Mouse (Mus musculus) spleen, embryonic (tissue): ENCODE measurements at regions not wholly inside any gene's neighbourhood (a gene's known extent, or its start where the extent isn't known, plus 50 kb on each side); places are given as distances from the start of the nearest gene placed in this dataset.

Experiments used
- CTCF ChIA-PET: fragments of 350-600 bp; sonication (Branson Sonifier 250); formaldehyde crosslinking; loops from one replicate; lab custom pipeline; 2022; lab: Charles Lee

- CTCF ChIA-PET = no interaction called here
Measured at GRCm38 (mm10) chr12:59599785-59600184, 380.3 kb upstream of the Fbxo33 start.

GRCm38 (mm10) chr12:59589354-59589753, 369.8 kb upstream of the Fbxo33 start:
- CTCF ChIA-PET = no interaction called here

GRCm38 (mm10) chr12:59582587-59582986, 363.1 kb upstream of the Fbxo33 start:
- CTCF ChIA-PET = no interaction called here

DNA sequence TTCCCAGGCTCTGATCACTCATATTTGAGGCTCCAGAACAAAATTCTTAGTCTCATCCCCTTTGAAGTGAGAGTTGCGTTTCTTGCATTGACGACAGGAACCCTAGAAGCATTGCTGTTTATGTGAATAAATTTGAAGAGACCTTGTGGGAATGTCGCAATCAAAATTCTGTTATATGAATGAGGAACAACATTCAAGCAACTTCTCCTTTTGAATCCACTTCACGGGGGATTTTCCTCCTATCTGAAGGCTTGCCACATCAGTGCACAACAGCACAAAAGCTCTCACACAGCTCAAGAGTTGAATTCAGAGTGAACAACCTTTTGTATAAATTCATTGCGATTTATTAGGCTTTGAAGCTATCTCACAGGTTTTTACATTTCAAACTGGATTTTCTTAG, 360.2 kb upstream of the Fbxo33 start:
- CTCF ChIA-PET = no interaction called here

GRCm38 (mm10) chr12:59563960-59564359, 344.4 kb upstream of the Fbxo33 start:
- CTCF ChIA-PET = no interaction called here

DNA sequence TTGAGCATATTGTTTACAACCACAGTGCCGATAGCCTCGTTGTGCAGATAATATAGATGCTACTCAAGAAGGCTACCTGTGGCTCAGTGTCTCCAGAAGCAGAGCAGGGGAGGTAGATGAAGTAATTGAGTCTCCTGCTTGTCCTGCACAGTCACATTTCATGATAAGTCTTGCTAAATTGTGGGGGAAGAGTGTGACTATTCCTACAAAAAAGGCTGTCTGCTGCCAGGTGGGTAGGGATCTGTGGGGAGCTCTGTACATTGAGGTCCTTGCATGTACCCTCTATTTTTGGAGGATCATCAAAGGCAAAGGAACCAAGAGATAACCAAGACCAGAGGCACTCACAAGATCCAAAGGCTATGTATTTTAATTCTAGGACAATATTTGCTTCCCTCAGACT, 320.3 kb upstream of the Fbxo33 start:
- CTCF ChIA-PET = no interaction called here

- CTCF ChIA-PET = no interaction called here
Measured at GRCm38 (mm10) chr12:59530521-59530920, 311.0 kb upstream of the Fbxo33 start.

DNA sequence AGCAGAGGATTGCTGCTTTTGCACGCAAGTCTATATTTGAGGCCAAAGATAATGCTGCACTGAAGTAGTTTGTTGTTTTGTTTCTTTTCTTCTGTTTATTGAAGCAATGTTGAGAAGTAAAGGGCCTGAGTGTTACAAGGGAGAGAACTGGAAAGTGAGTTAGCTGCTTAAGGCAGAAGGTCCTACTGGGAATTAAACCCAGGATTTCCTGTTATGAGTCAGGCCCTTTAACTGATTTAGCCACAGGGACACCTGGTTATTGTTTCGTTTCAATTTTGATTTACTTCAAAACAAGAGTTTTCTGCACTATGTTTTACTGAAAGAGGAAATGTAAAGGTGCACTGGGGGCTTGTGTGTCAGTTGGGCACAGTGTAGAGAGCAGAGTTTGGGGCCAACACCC, 303.8 kb upstream of the Fbxo33 start:
- CTCF ChIA-PET = no interaction called here

- CTCF ChIA-PET = no interaction called here
Measured at GRCm38 (mm10) chr12:59521946-59522345, 302.4 kb upstream of the Fbxo33 start.

DNA sequence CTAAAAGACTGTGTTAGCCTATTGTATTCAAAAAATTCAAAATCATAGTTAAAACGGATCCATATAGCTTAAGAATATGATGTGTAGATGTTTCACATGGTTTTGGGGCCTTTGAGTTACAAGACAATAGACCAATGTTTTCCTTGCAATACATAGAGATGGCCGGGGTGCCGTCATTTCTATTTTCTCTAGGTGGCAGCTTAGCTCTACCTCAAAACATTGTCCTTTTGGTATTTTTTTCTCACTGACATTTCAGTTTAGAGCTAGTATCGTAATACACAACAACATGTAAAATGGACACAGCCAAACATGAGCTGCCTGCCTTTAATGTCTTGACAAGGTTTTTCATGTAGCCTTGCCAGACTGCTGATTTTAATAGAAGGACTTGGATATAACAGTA, 290.3 kb upstream of the Fbxo33 start:
- CTCF ChIA-PET = no interaction called here

DNA sequence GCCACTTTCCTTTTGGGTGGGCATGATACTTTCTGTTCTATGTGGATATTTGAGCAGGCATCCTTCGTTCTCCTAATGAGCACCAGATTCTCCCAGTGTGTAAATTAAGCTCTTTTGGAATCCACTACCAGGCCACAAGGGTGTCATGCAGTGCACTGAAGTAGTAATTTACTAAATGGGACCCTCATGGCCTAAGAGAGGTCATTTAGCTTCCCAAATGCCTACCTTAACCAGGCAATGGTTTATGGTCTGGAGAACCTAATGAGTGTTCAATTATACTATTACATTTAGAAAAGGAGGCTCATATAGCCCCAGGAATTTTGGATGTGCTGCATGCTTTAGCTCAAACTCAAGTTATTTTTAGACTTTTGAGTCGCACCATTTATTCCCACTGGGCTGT, 289.6 kb upstream of the Fbxo33 start:
- CTCF ChIA-PET = no interaction called here

GRCm38 (mm10) chr12:59507431-59507830, 287.9 kb upstream of the Fbxo33 start:
- CTCF ChIA-PET = no interaction called here

DNA sequence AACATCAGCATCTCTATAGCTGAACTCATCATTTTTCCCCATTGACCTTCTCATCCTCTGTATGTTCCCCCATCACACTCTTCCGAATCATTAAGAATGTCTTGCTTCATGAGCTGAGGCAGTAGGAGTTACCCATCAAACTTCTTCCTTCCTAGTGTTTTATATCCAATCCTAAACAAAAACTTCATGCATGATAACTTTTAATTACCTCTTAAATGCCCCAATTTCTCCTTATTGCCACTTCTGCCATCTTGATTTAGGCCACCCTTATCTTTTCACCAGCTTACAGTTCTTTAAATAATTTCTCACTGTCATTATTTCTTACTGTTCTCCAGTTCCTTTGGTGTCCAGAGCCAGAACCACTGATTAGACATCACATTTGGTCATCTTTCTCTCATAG, 277.9 kb upstream of the Fbxo33 start:
- CTCF ChIA-PET = no interaction called here

DNA sequence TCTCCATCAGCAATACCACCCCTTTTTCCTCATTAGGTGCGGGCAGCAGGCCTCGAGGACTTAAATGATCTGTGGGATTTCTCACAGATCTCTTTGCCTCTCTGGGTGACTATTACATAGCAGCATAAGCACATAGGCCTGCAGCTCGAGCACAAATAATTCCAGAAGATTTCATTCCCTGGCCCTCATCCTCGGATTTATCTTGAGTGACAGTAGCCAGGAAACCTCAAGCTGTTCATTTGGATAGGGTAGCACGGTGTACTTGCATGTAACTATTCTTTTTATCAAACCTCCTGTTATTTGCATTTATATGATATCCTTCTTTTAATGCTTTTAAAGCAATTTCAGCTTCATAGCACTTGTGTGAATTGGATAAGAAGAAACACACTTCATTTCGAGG, 268.5 kb upstream of the Fbxo33 start:
- CTCF ChIA-PET = no interaction called here

GRCm38 (mm10) chr12:59487507-59487906, 268.0 kb upstream of the Fbxo33 start:
- CTCF ChIA-PET = no interaction called here

DNA sequence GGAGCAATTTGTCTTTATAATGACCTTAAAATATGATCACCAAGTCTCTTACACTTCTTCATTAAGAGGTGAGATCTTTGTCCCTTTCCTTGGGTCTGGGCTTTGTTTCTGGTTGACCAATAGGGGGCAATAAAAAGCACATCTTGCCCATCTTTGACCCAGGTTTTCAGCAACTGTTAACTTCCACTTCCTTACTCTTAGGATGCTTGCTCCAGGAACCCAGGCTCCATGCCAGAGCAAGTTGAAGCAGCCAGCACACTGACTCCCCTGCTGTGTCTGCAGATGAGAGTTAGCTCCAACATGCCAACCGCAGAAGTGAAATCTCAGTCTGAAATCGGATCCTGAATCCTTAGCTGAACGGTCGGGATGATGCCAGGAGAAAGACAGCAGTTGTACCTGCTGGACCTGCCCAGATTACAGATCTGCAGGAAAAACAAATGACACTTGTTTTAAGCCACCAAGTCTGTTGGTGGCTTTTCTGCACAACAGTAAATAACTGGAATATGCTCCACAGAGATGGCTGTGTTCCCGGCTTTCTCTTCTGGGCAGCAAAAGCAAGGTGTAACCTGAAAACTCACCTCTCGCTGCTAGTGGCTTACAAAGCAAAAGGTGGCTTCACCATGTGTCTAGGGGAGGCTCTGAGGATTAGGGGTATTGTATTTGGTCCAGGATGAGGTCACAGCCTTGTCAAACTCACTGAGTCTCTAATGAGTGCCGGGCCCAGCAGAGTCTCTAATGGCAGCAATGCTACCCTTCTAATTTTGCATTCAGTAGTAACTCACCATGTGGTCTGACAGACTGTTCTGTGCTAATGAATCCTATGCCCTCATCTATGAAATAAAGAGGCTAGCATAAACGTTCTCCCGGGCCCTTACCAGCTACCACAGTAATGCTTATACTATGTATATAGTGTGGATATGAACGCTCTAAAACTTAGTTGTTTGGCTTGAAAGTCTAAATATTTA, 241.8 kb upstream of the Fbxo33 start:
- CTCF ChIA-PET = no interaction called here

DNA sequence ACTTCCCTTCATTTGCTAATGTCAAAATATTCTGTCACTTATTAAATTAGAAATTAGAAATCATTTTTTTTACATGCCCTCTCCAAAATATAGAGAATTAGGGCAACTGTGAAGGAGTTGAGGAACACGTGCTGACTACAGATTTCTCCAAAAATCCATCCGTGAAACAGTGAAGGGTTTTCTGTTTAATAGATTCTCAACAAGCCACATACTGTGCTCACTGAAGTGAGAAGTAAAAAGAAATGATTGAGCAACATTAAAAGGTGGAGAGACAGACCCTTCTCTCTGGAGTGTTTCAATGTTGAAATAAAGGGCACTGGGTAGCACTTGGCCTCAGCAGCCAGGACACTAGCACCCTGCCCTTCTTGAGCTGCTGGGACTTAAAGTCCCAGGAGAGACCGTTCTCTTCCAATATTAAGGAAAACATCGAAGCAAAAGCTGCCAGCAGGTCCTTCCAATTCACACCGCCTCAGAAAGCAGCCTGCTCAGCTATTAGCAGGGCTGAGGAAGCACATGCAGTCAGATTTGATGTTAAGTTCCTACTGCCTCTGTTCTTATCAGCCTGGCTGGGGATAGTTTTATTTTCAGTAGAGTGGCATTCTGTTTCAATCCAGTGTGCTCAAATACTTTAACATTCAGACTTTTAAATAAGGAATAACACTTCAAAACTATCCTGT, 236.8 kb upstream of the Fbxo33 start:
- CTCF ChIA-PET = no interaction called here

GRCm38 (mm10) chr12:59415051-59415450, 195.5 kb upstream of the Fbxo33 start:
- CTCF ChIA-PET = no interaction called here

GRCm38 (mm10) chr12:59411491-59411890, 192.0 kb upstream of the Fbxo33 start:
- CTCF ChIA-PET = no interaction called here

DNA sequence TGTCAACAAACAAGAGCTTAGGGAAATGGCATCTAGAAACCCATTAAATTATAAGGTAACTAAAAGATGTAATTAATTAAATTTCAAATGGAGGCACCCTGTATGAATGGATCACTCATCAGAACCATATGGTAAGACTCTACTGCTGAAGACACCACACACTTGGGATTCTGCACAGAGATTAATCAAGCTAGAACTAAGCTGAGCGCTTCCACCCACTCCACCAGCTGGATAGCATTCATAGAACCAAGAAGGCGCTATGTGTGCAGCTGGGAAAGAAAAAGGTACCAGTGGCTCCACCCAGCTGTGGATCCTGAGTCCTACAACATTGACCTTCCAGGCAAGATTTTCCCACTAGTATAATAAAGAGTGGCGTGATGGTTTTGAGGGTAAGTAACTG, 171.6 kb upstream of the Fbxo33 start:
- CTCF ChIA-PET = no interaction called here

DNA sequence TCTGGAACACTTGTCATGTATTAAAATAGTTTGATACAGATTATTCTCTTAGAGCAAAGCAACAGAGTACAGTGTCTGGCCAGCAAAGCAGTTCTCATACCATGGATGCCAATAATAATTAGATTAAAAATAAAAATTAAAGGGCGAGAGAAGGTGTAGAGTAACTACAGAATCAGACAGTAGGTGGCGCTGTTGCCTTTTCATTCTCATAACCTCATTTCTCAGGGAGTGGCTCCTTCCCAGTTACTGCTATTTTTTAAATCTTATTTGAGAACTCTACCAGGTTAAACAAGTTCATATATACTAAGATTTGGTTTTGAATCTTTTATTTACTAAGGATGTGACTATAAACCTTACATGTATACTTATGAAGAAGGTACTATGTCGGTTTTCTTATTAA, 163.3 kb upstream of the Fbxo33 start:
- CTCF ChIA-PET = no interaction called here

GRCm38 (mm10) chr12:59341586-59341985, 122.1 kb upstream of the Fbxo33 start:
- CTCF ChIA-PET = no interaction called here

DNA sequence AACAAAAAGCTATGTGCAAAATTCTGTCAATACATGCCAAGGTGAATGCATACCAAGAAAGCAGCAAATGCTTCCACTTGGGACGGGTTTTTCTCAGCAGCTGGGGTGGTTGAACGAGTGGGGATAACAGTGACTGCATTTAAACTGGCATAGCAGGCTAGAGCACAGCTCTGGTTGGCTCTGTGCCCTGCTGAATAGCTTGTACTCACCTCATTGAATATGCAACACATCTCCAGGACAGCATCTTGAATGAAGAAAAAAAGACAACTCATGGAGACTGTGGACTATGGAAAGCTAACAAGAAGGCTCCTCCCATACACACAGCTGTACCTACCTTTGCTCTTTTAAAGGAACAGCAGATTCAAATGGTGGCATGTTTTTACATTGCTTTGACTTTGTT, 111.2 kb upstream of the Fbxo33 start:
- CTCF ChIA-PET = no interaction called here
